Mouse (Mus musculus): Measurements from ENCODE around the gene Tbx5.

Gene Tbx5

DNA sequence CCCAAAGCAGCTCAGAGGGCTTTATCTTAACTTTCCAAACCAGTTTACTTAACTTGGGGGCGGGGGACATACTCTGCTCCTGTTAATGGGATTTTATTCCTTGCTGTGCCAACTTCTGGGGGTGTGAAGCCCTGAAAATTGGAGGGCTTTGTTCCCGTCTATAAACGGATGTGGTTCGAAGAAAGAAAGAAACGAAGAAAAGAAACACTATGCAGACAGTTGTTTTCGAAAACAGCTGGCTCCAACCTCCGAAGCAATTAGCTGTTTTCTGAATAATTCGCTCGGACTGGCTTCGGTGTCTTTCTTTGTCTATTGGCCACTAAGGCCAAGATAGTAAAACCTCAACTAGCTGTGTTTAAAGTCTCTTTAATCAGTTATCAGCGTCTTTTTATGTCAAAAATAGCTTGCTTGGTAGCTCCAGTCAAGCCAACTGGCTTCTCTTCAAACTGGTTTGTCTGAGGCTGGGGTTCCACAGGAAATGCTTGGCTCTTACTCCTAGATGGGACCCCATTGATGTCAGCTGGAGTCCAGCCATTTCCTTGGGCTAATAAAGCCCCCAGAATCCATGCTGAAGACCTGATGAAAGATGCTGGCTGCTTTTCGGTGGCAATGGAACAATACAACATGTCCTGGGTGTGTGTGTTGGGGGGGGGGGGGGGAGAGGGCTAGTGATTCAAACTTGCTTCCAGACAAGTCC lies 21.3 kb upstream of the Tbx5 start:
- DNase-seq (ENCODE audit: low read depth, low spot score) = no peak

DNA sequence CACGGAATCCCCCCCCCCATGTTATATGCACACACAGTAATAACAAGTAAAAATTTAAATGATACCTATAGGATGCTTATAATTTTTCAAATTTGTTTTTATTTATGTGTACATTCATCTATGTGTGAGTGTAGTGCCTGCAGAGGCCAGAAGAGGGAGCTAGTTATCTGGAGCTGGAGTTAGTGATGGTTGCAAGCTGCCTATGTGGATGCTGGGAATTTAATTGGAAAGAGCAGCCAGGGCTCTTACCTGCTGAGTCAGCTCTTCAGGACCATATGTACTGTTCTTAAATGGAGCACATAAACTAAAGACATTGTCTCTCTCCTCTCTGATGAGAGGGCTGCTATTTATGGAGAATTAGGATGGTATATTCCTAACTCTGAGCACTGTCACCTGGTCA lies 17.2 kb upstream of the Tbx5 start:
- no peak for DNase-seq (ENCODE audit: low read depth, low spot score)

- no peak for DNase-seq (ENCODE audit: low read depth, low spot score)
These were observed 12.0 kb upstream of the Tbx5 start for GRCm38 (mm10) chr5:119820452-119820851.

DNA sequence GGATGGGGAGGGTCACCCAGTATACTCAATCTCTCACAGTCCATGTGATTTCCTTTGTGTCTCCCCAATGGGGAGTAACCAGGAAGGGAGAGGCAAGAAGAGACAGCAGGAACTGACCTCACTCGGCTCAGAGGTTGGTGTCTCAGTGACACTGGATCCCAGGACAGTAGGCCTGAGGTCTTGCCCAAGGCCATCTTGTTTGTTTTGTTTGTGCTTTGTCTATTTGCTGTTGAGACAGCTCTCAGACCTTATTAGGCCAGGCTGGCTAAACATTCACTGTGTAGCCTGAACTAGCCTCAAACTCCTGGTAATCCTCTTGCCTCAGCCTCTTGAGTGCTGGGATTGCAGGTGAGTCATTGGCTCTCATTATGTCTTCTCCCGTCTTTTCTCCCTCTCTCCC lies 11.0 kb upstream of the Tbx5 start:
- DNase-seq (ENCODE audit: low read depth, low spot score) = no peak

DNA sequence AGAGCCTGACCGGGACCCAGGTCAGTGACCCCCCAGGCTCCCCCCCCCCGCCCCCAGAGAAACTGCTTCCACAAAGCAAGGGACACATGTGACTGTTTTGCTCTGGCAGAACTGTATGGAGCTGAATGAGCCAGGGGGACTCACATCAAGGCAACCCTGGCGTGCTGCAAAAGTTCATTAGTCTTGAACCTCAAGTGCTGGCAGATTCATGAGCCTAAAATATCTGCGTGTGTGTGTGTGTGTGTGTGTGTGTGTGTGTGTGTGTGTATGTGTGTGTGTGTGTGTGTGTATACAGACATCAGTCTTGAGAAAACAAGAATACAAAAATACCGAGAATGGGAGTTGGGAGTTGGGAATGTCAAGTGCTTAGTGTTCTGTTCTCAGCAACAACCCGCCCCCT lies 5.1 kb upstream of the Tbx5 start:
- DNase-seq (ENCODE audit: low read depth, low spot score) = no peak

- no peak for DNase-seq (ENCODE audit: low read depth, low spot score)
These were observed 1.9 kb upstream of the Tbx5 start for GRCm38 (mm10) chr5:119830611-119831010.

DNA sequence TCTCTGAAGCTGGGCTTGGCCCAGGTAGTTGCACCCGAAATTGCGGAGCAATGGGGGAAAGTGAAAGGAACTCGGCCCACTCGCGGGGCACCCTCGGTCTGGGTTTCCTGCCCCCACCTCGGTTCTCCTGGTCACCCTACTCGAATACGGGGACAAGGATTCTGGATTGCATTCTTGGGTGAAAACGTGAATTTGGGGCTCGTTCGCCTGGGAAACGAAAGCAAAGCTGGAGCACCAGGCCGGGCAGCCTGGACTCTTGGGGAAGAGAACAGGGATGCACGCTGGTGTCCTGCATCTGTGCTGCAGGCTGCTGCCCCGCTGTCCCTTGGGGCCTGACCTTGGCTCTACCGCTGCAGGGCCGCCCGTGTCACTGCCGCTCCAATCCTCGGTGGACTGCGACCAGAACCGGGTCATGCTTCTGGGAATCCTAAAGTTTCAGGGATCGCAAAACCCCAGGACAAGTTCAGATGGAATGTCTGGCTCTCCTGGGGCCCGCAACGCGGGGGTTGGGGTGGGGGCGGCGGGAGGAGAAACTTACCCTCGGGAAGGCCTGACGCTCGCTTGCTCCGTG lies 1.2 kb upstream of the Tbx5 start:
- no peak for DNase-seq (ENCODE audit: low read depth, low spot score)

GRCm38 (mm10) chr5:119831791-119832478 lies 533 bp upstream of the Tbx5 start:
- no peak for DNase-seq (ENCODE audit: low read depth, low spot score)

- DNase-seq (ENCODE audit: low read depth, low spot score) = no peak
These were observed 959 bp downstream of the Tbx5 start for GRCm38 (mm10) chr5:119833223-119834030.

- no peak for DNase-seq (ENCODE audit: low read depth, low spot score)
These were observed 1.5 kb downstream of the Tbx5 start for GRCm38 (mm10) chr5:119834031-119834403.

GRCm38 (mm10) chr5:119835053-119835867 lies 2.8 kb downstream of the Tbx5 start:
- DNase-seq (ENCODE audit: low read depth, low spot score) = no peak

- DNase-seq (ENCODE audit: low read depth, low spot score) = no peak
These were observed 3.4 kb downstream of the Tbx5 start for GRCm38 (mm10) chr5:119835868-119836209.

- DNase-seq (ENCODE audit: low read depth, low spot score) = no peak
These were observed 4.3 kb downstream of the Tbx5 start for GRCm38 (mm10) chr5:119836618-119837305.

GRCm38 (mm10) chr5:119837306-119837675 lies 4.8 kb downstream of the Tbx5 start:
- no peak for DNase-seq (ENCODE audit: low read depth, low spot score)

DNA sequence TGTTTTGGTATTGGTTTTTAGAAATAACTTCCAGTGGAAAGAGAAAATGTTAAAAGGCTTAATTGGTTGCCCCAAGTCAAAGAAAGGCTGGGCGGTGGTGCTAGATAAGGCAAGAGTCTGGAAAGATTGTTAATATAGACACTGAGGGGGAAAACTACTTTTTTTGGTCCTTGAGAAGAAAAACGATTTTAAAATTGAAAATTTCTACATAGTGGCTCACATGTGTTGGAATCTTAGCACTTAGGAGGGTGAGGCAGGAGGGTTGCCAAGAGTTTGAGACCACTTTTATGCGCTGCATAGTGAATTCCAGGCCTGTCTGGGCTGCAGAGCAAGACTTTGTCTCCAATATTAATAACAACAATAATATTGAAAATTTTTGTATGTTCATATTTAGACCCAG lies 5.4 kb downstream of the Tbx5 start:
- no peak for DNase-seq (ENCODE audit: low read depth, low spot score)

DNA sequence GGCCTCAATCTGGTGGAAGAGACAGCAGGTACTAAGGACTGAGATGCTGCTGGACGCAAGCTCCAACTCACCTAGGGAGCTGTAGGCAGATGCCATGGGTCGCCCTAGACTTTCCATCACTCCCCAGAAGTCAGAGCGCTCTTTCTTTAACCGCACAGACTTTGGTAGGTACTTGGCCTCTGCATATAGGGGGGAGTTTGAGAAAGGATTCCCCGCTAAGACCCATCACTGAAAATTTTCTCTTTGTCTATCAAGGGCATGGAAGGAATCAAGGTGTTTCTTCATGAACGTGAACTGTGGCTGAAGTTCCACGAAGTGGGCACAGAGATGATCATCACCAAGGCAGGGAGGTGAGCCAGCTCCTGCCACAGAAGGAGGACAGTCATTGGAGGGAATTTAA lies 6.0 kb downstream of the Tbx5 start:
- no peak for DNase-seq (ENCODE audit: low read depth, low spot score)

- no peak for DNase-seq (ENCODE audit: low read depth, low spot score)
These were observed 6.7 kb downstream of the Tbx5 start for GRCm38 (mm10) chr5:119839156-119839555.

- no peak for DNase-seq (ENCODE audit: low read depth, low spot score)
These were observed 7.3 kb downstream of the Tbx5 start for GRCm38 (mm10) chr5:119839616-119840368.

GRCm38 (mm10) chr5:119840404-119840803 lies 7.9 kb downstream of the Tbx5 start:
- DNase-seq (ENCODE audit: low read depth, low spot score) = no peak
